Mouse (Mus musculus) neural tube, embryonic 15.5 days (tissue): ENCODE data around the gene Hs6st2. TPM values are rescaled to one million over a fixed set of nuclear protein-coding genes. Genes with fewer than 3 reads are reported as not detected.

ENCODE experiments used
- ATAC-seq: fragments of 200-750 bp; cut with Nextera tagmentation; 2 replicates; pipeline ENCODE4 v1.8.0; 2017; ENCODE audit warnings: mild to moderate bottlenecking, moderate TSS enrichment, moderate library complexity; ENCODE audit not compliant: low FRiP score
- H3K27ac ChIP-seq: fragments of 300-500 bp; sonication (generic); replicated peaks from 2 replicates; pipeline ENCODE4 v1.5.1; 2015; ENCODE audit warnings: mild to moderate bottlenecking, inconsistent platforms
- H3K27me3 ChIP-seq: fragments of 300-500 bp; sonication (generic); replicated peaks from 2 replicates; pipeline ENCODE4 v1.6.1; 2015; ENCODE audit warnings: inconsistent platforms
- H3K36me3 ChIP-seq: fragments of 300-500 bp; sonication (generic); 2 replicates; pipeline ENCODE4 v1.6.1; 2015; ENCODE audit warnings: inconsistent platforms
- H3K4me1 ChIP-seq: fragments of 300-500 bp; sonication (generic); 2 replicates; pipeline ENCODE4 v1.6.1; 2015; ENCODE audit warnings: inconsistent platforms
- H3K4me2 ChIP-seq: fragments of 300-500 bp; sonication (generic); 2 replicates; pipeline ENCODE4 v1.6.1; 2015; ENCODE audit warnings: inconsistent platforms, mild to moderate bottlenecking, moderate library complexity
- H3K4me3 ChIP-seq: fragments of 300-500 bp; sonication (generic); replicated peaks from 2 replicates; pipeline ENCODE4 v1.5.1; 2015; ENCODE audit warnings: mild to moderate bottlenecking, inconsistent platforms
- H3K9ac ChIP-seq: fragments of 300-500 bp; sonication (generic); replicated peaks from 2 replicates; pipeline ENCODE4 v1.6.1; 2015; ENCODE audit warnings: mild to moderate bottlenecking, inconsistent platforms
- H3K9me3 ChIP-seq: fragments of 300-500 bp; sonication (generic); replicated peaks from 2 replicates; pipeline ENCODE4 v1.6.1; 2016; ENCODE audit warnings: inconsistent platforms
- WGBS: fragments of 180-500 bp; shearing (Covaris S2); methylation state at CpG from one replicate; pipeline ENCODE4 v1.1.7; 2015; ENCODE audit warnings: mixed read lengths; 5-methylcytosine and 5-hydroxymethylcytosine counted together
- polyA plus RNA-seq: library from polyadenylated mRNA; unstranded; fragments of >200 nt; fragmentation: Nextera tagmentation; extraction: Ambion mirVana; gene quantifications from 2 replicates; pipeline ENCODE4 v1.2.1, GENCODE M21; 2015

Gene Hs6st2
- polyA plus RNA-seq, 1 experiment from 2014 or later, result 38.4 TPM

DNA sequence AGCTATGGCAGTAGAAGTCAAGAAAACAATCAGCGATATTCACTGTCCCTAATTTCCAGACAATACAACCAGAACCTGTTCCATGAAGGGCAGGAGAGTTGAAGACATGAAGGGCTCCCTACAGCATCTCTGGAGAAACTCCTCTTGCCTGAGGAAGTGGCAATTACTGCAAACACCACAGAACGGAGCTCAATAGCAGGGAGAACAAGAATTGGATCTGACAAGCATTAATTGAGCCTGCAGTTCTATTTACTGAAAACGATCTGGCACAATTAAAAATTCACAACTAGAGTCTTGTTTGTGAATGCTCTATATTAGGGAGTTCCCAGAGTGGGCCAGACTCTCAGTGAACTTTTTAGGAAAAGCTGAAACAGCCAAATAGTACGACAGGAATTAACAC lies 238.3 kb downstream of the Hs6st2 start:
- Histone ChIP-seq H3K9ac (no peak overlapping the region), H3K4me2 (no peak overlapping the region), H3K4me1 (no peaks in the 10 kb centered on the region), H3K36me3 (no peaks in the 10 kb centered on the region), H3K4me3 (no peak overlapping the region), H3K27me3 (no peaks in the 10 kb centered on the region), H3K27ac (no peak overlapping the region), H3K9me3 (no peaks in the 10 kb centered on the region)
- WGBS, result 72% methylated on average over 4 of the region's 4 CpGs
- no peak for ATAC-seq

GRCm38 (mm10) chrX:51431706-51432105 lies 249.9 kb downstream of the Hs6st2 start:
- Histone ChIP-seq H3K27me3 (no peaks in the 10 kb centered on the region), H3K9ac (no peak overlapping the region), H3K27ac (no peak overlapping the region), H3K4me3 (no peak overlapping the region), H3K36me3 (no peaks in the 10 kb centered on the region), H3K4me2 (no peak overlapping the region), H3K4me1 (no peaks in the 10 kb centered on the region), H3K9me3 (no peaks in the 10 kb centered on the region)
- ATAC-seq, result no peak
- WGBS, result 65% methylated on average over 3 of the region's 3 CpGs

- ATAC-seq, result no peak
- H3K27ac ChIP-seq, result no peak overlapping the region
- 76% methylated on average over 5 of the region's 5 CpGs for WGBS
These were observed 256.6 kb downstream of the Hs6st2 start for GRCm38 (mm10) chrX:51425031-51425430.

DNA sequence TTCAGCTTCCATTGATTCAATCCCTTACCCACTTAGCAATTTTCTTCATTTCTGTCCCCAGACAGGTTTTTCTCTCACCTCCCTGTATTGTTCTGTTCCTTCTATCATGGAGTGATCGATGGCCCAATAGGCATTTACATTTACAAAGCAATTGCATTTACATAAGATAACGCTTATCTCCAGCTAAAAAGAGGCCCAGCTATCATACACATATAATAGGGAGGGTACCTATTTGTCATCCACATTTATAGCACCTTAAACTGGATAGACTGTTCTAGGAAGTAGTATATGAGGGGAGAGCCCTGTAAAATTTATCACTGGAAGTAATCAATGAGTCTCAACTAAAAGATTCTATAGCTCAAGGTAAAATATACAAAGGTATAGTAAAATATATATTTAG lies 271.4 kb downstream of the Hs6st2 start:
- no peak for ATAC-seq
- no peak overlapping the region for H3K4me2 ChIP-seq
- H3K4me3 ChIP-seq, result no peak overlapping the region
- no peaks in the 10 kb centered on the region for H3K27me3 ChIP-seq
- no peaks in the 10 kb centered on the region for H3K4me1 ChIP-seq
- 49% methylated on average over 2 of the region's 2 CpGs for WGBS
- H3K9ac ChIP-seq, result no peak overlapping the region
- H3K27ac ChIP-seq, result no peak overlapping the region
- no peaks in the 10 kb centered on the region for H3K36me3 ChIP-seq
- no peaks in the 10 kb centered on the region for H3K9me3 ChIP-seq

More at GRCm38 (mm10) chrX:51425031-51425430, 256.6 kb downstream of the Hs6st2 start:
- Histone ChIP-seq H3K9me3 (no peaks in the 10 kb centered on the region), H3K27me3 (no peaks in the 10 kb centered on the region), H3K4me1 (no peaks in the 10 kb centered on the region), H3K9ac (no peak overlapping the region), H3K36me3 (no peaks in the 10 kb centered on the region), H3K4me3 (no peak overlapping the region), H3K4me2 (no peak overlapping the region)

- H3K36me3 ChIP-seq, result no peaks in the 10 kb centered on the region
These were observed 284.2 kb downstream of the Hs6st2 start for GRCm38 (mm10) chrX:51397457-51397856.

GRCm38 (mm10) chrX:51374670-51375069 lies 307.0 kb downstream of the Hs6st2 start:
- H3K27me3 ChIP-seq, result no peaks in the 10 kb centered on the region; the same call in 1 of the 2 replicates
- H3K36me3 ChIP-seq, result no peaks in the 10 kb centered on the region
- H3K9ac ChIP-seq, result no peak overlapping the region
- H3K4me2 ChIP-seq, result no peak overlapping the region
- no peak overlapping the region for H3K4me3 ChIP-seq
- no peaks in the 10 kb centered on the region for H3K9me3 ChIP-seq
- no peaks in the 10 kb centered on the region for H3K4me1 ChIP-seq
- 0 out of 2 replicates have a peak, but pooled peaks have one; percentile 38 for ATAC-seq
- WGBS, result 18% methylated on average over 5 of the region's 5 CpGs
- H3K27ac ChIP-seq, result no peak overlapping the region

More at GRCm38 (mm10) chrX:51397457-51397856, 284.2 kb downstream of the Hs6st2 start:
- 0 out of 2 replicates have a peak, but pooled peaks cover 2% of the 10 kb centered on the region for H3K27me3 ChIP-seq
- peak; percentile 72; the same call in 1 of the 2 replicates for ATAC-seq
- H3K9ac ChIP-seq, result no peak overlapping the region
- H3K4me3 ChIP-seq, result no peak overlapping the region
- no peaks in the 10 kb centered on the region for H3K9me3 ChIP-seq
- H3K4me2 ChIP-seq, result no peak overlapping the region
- H3K4me1 ChIP-seq, result no peaks in the 10 kb centered on the region
- no peak overlapping the region for H3K27ac ChIP-seq

- Histone ChIP-seq H3K36me3 (no peaks in the 10 kb centered on the region), H3K27ac (no peak overlapping the region), H3K9me3 (no peaks in the 10 kb centered on the region), H3K4me2 (no peak overlapping the region), H3K9ac (no peak overlapping the region), H3K4me3 (no peak overlapping the region), H3K27me3 (no peaks in the 10 kb centered on the region; the same call in 1 of the 2 replicates), H3K4me1 (no peaks in the 10 kb centered on the region)
- no peak for ATAC-seq
- WGBS, result 44% methylated on average over 5 of the region's 5 CpGs
These were observed 309.0 kb downstream of the Hs6st2 start for GRCm38 (mm10) chrX:51372477-51373239.

DNA sequence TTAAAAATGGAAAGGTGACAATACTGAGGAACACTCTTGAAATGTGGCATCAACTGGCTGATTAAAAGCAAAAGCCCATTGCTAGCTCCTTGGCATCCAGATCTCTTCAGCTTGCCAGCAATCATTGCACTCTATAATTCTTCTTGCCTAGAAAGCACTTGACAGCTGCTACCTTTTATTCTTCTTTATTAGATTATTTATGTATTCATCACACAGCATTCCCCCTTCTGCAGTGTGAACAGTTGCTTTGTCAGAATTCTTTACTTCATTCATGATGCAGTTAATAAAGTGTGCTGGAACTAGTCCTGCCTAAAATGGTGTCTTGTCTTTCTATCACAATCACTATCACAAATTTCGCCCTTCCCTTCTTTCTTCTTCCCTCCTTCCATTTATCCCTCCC lies 332.0 kb downstream of the Hs6st2 start:
- no peak overlapping the region for H3K4me2 ChIP-seq
- ATAC-seq, result no peak
- 90% methylated on average over 1 of the region's 1 CpGs for WGBS

GRCm38 (mm10) chrX:51343595-51343994 lies 338.1 kb downstream of the Hs6st2 start:
- Histone ChIP-seq H3K4me2 (no peak overlapping the region), H3K9ac (no peak overlapping the region), H3K27me3 (no peaks in the 10 kb centered on the region), H3K4me3 (no peak overlapping the region), H3K36me3 (no peaks in the 10 kb centered on the region), H3K27ac (no peak overlapping the region), H3K9me3 (no peaks in the 10 kb centered on the region), H3K4me1 (no peaks in the 10 kb centered on the region)
- ATAC-seq, result no peak
- 67% methylated on average over 3 of the region's 3 CpGs for WGBS

More for the DNA sequence above, 332.0 kb downstream of the Hs6st2 start:
- Histone ChIP-seq H3K36me3 (no peaks in the 10 kb centered on the region), H3K9me3 (no peaks in the 10 kb centered on the region), H3K27me3 (no peaks in the 10 kb centered on the region), H3K4me3 (no peak overlapping the region), H3K27ac (no peak overlapping the region), H3K4me1 (no peaks in the 10 kb centered on the region), H3K9ac (no peak overlapping the region)

Other genes starting within 250 kb of the Hs6st2 start
- gene Usp26, start 119.4 kb upstream of the Hs6st2 start, polyA plus RNA-seq, result not detected in 2 replicates